Mouse (Mus musculus) macrophage (primary cell): ENCODE measurements around the gene Arid3a. TPM values are rescaled to one million over a fixed set of nuclear protein-coding genes. Genes with fewer than 3 reads are reported as not detected.
"Not testable (repeated sequence)": the region's sequence is repeated elsewhere in the genome, so short reads cannot be mapped to it uniquely, and the experiment has no call there.

Experiments
- H3K27ac ChIP-seq: fragments of 350-480 bp; formaldehyde crosslinking; 2 replicates; pipeline ENCODE4 v1.9.0; 2021
- H3K36me3 ChIP-seq: fragments of 350-480 bp; formaldehyde crosslinking; 2 replicates; pipeline ENCODE4 v1.9.0; 2021; ENCODE audit errors: inconsistent target
- H3K4me3 ChIP-seq: fragments of 350-480 bp; formaldehyde crosslinking; 2 replicates; pipeline ENCODE4 v1.9.0; 2021; ENCODE audit errors: inconsistent target
- H3K79me2 ChIP-seq: fragments of 350-480 bp; formaldehyde crosslinking; 2 replicates; pipeline ENCODE4 v1.9.0; 2021; ENCODE audit errors: inconsistent target
- WGBS: methylation state at CpG from one replicate; pipeline ENCODE4 v1.1.7; 2026; ENCODE audit warnings: inconsistent platforms; ENCODE audit not compliant: missing documents; 5-methylcytosine and 5-hydroxymethylcytosine counted together
- polyA plus RNA-seq: library from polyadenylated mRNA; stranded (reverse); fragments of 250-400 nt; gene quantifications from 3 replicates; pipeline ENCODE4 v1.2.4, GENCODE M21; 2018; ENCODE audit warnings: inconsistent platforms

Gene Arid3a
- polyA plus RNA-seq, 1 experiment from 2014 or later = 37.4 TPM

DNA sequence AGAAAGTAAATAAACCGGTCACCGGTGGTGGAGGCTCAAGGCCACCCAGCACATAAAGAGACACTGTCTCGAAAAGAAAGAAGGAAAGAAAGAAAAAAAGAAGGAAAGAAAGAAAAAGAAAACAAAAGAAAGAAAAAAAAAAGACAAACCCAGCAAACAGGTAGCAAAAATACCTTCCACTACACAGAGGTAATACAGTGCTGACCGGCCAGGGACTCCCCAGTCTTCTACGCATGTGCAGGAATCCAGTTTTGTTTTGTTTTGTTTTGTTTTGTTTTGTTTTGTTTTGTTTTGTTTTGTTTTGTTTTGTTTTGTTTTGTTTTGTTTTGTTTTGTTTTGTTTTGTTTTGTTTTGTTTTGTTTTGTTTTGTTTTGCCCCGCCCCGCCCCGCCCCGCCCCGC is 32.6 kb downstream of the Arid3a start:
- peaks cover 17% of the 10 kb centered on the region for H3K79me2 ChIP-seq
- H3K36me3 ChIP-seq = peaks cover 14% of the 10 kb centered on the region; the same call in 1 of the 2 replicates
- H3K27ac ChIP-seq, H3K4me3 ChIP-seq: not testable (repeated sequence)
- 53% methylated on average over 5 of the region's 10 CpGs for WGBS

DNA sequence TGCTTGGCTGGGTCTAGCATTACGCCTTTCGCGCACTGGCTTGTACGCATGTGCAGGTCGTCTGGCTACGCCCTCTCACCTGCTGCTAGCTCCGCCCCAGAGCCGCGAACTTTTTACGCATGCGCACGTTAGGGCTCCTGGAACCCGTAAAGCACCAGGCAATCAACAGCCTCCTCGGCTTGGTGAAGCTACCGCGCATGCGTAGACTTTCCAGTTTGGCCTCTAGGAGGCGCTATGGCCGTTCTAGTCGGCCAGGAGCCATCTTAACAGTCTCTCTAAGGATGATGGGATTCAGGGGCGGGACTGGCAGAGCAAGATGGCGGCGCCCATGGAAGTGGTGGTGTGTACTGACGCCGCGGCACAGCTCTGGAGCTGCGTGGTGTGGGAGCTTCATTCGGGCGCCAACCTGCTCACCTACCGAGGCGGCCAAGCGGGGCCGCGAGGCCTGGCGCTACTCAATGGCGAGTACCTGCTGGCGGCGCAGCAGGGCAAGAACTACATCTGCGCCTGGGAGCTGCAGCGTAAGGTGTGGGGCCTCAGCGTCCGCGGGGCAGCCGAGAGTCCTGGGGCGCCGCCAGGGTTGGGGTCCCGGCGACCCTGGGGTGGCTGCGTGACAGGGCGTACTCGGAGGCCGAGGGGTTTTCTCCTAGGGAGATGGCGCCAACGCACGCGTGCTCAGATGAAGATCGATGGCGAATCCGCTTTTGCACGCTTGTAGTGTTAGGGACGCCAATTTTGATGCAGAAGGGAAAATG is 33.2 kb downstream of the Arid3a start, which contains the start of gene Wdr18:
TSS of gene Wdr18 (plus strand) at position 306 of the 755 bp plus-strand sequence.
- H3K27ac ChIP-seq = peak within 1 kb of the TSS; percentile 87
- under 1% methylated on average over 61 of the region's 61 CpGs for WGBS

DNA sequence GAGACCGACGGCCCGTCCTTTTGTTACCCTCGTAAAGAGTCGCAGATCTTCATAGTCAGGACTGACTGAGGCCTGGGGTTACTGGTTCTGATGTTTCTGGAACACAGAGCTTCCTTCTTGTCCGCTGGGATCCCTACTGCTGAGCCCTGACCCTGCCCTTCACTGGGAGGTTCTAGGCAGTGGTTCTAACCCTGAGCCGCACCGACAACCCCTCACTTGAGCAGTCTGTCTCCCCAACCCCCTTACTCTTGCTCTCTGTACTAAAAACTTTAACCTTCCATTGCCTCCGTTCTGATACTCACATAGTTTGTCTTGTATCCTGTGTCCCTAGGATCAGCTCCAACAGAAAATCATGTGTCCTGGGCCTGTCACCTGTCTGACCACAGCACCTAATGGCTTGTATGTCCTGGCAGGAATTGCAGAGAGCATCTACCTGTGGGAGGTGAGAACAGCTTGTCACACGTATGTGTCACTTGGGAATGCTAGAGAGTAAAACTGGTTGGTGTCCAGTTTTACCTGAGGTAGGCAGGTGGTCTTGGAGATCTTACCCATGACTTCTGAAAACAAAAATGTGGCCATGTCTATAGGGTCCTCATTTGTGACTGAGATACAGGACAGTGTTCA is 33.9 kb downstream of the Arid3a start:
- H3K27ac ChIP-seq = peak overlapping the region; percentile 87
- H3K4me3 ChIP-seq = peak overlapping the region; percentile 67
- 22% methylated on average over 10 of the region's 10 CpGs for WGBS
- peaks cover 17% of the 10 kb centered on the region for H3K79me2 ChIP-seq
- H3K36me3 ChIP-seq = peaks cover 28% of the 10 kb centered on the region; the same call in 1 of the 2 replicates

More for the DNA sequence above, 33.2 kb downstream of the Arid3a start, which contains the start of gene Wdr18:
- H3K4me3 ChIP-seq = peak within 1 kb of the TSS; percentile 67
- H3K79me2 ChIP-seq = peaks cover 17% of the 10 kb centered on the region
- peaks cover 20% of the 10 kb centered on the region; the same call in 1 of the 2 replicates for H3K36me3 ChIP-seq

DNA sequence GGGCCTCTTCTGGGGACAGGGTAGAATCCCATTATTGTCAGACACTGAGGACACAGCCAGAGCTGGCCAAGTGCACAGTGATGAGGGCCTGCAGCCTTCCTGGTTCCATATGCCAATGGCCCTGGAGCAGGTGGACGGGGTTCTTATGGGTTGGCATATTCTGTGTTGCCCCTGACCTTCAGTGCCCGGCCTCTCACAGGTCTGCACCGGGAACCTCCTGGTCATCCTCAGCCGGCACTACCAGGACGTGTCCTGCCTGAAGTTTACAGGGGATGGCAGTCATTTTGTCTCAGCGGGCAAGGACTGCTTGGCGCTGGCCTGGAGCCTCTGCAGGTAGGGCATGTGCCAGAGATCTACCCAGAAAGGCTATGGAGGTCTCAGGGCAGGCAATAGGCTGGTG is 37.9 kb downstream of the Arid3a start:
- WGBS = 100% methylated on average over 4 of the region's 7 CpGs
- no peak overlapping the region for H3K4me3 ChIP-seq
- no peak overlapping the region for H3K27ac ChIP-seq
- H3K79me2 ChIP-seq = peaks cover 17% of the 10 kb centered on the region
- peaks cover 55% of the 10 kb centered on the region for H3K36me3 ChIP-seq

DNA sequence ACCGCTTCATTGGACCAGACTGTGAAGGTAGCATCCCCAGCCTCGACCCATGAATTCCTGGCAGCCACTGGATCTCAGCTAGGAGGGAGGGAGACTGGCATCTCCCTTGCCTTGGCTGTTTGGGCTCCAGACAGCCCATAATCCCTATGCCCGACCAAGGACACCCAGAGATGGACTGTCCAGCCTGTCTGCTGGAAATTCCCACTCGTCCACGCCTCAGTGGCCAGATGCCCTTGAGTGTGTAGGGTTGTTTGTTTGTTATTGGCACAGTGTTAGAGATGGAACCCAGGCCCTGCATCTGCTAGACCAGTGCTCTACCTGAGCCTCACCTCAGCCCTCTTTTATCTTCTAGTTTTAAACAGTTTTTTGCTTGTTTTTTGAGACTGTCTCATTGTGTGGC is 38.5 kb downstream of the Arid3a start:
- Histone ChIP-seq H3K79me2 (peaks cover 17% of the 10 kb centered on the region), H3K27ac (no peak overlapping the region), H3K36me3 (peaks cover 55% of the 10 kb centered on the region), H3K4me3 (no peak overlapping the region)
- 95% methylated on average over 5 of the region's 5 CpGs for WGBS

DNA sequence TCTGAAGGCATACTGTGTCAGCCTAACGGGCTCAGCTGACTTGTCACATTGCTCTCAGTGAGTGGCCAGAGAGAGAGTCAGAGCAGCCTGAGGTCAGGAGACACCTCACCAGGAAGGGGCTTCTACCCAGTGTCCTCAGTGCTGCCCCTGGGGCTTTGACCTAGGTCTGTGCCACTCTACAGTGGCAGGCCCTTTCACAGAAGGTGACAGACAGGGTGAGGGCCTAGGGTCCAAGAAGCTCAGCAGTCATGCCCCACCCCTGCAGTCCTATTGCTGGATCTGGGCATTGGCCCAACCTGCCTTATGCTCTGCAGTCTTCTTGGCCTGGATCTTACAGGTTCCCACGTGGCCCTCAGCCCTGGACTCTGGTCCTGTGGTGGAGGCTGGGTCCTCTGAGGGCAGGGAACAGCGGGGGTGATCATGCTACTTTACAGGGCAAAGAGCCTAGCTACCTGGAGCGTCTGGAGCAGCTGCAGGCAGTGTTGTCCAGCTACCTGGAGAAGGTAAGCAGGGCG is 40.1 kb downstream of the Arid3a start:
- Histone ChIP-seq H3K27ac (no peak overlapping the region), H3K4me3 (no peak overlapping the region), H3K79me2 (peaks cover 14% of the 10 kb centered on the region), H3K36me3 (peaks cover 55% of the 10 kb centered on the region)
- WGBS = 97% methylated on average over 5 of the region's 5 CpGs

DNA sequence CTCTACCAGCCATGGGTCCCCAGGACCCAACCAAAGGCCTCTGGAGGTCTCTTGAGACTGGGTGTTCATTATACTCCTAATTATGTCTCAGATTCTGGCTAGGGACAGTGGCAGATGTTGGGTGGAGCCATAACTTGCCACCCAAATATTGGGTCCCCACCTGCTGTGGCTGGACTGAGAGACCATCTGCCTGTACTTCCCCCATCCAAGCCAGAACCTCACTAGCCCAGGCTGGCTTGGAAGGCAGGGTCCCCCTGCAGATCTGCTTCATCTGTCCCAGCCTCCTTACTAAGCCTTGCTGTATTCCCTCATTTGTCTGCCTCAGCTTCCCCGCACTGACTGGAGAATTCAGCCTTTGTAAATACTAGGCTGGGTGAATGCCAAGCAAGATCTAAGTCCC is 41.3 kb downstream of the Arid3a start:
- H3K36me3 ChIP-seq = peaks cover 48% of the 10 kb centered on the region
- H3K4me3 ChIP-seq = no peak overlapping the region
- WGBS = 92% methylated on average over 1 of the region's 1 CpGs
- no peak overlapping the region for H3K27ac ChIP-seq
- peaks cover 1% of the 10 kb centered on the region; the same call in 1 of the 2 replicates for H3K79me2 ChIP-seq

DNA sequence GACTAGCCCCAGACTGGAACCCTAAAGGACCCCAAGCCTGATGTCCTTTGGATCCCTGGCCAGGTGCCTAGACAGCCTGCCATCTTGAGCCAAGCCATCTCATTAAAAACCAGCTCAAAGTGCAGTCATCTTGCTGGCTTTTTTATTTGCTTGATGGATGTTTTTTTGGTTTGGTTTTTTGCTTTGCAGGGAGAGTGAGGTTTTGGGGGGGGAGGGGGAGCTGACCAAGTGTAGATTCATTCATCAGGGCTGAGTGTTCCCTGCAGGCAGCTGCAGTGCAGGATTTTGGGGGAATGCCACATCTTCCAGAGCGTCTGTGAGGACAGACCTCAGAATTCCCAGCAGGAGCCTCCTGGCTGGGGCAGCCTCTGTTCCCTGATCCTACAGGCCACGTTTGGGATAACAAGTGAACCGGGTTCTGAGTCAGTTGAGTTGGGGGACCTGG is 42.3 kb downstream of the Arid3a start:
- Histone ChIP-seq H3K4me3 (no peak overlapping the region), H3K27ac (no peak overlapping the region), H3K79me2 (no peaks in the 10 kb centered on the region), H3K36me3 (peaks cover 43% of the 10 kb centered on the region)
- 76% methylated on average over 3 of the region's 3 CpGs for WGBS

DNA sequence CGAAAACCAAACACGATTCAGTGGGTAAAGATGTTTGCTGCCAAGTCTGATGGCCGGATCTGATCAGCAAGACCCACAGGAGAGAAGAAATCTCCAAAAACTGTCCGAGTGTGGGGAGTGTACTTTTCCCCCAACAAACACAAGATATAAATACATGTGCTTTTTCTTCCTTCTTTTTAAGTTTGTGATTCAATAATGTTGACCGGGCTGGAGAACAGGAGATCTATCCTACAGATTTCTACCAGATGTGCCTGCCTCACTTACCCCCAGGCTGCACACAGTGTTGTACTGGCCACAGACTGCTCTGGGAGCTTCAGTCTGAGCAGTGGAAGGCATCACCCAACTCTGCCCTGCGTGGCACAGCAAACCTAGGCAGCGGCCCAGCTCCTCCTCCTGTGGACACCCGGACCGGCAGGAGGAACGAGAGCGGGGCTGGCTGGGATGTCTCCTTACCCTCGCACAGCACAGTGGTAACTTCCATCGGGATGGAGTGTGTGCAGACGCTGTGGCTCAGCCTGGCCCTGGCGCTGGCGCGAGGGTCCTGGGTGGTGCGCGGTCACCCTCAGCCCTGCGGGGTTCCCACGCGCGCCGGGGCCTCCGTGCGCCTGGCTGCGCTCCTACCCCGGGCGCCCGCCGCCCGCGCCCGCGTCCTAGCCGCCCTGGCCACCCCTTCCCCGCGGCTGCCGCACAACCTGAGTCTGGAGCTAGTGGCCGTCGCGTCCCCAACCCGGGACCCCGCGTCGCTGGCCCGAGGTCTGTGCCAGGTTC is 43.8 kb downstream of the Arid3a start, which contains the start of gene Grin3b:
TSS of gene Grin3b (plus strand) at position 301 of the 768 bp plus-strand sequence.
- H3K4me3 ChIP-seq = no peak within 1 kb of the TSS
- 12% methylated on average over 45 of the region's 47 CpGs for WGBS

DNA sequence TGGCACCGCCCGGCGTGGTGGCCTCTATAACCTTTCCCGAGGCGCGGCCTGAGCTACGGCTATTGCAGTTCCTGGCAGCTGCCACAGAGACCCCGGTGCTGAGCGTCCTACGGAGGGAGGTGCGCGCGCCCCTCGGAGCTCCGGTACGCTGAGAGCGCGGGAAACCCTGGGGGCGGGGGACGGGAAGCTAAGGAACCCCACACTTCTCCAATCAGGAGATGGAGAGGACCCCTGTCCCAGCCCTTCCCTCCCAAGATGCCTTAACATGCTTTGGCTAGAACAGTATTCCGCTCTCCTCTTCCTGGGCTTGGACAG is 44.3 kb downstream of the Arid3a start:
- Histone ChIP-seq H3K4me3 (no peak overlapping the region), H3K79me2 (no peaks in the 10 kb centered on the region), H3K27ac (no peak overlapping the region), H3K36me3 (peaks cover 29% of the 10 kb centered on the region)
- 18% methylated on average over 18 of the region's 21 CpGs for WGBS

More for the DNA sequence above, 43.8 kb downstream of the Arid3a start, which contains the start of gene Grin3b:
- Histone ChIP-seq H3K79me2 (no peaks in the 10 kb centered on the region), H3K36me3 (peaks cover 29% of the 10 kb centered on the region), H3K27ac (no peak within 1 kb of the TSS)

DNA sequence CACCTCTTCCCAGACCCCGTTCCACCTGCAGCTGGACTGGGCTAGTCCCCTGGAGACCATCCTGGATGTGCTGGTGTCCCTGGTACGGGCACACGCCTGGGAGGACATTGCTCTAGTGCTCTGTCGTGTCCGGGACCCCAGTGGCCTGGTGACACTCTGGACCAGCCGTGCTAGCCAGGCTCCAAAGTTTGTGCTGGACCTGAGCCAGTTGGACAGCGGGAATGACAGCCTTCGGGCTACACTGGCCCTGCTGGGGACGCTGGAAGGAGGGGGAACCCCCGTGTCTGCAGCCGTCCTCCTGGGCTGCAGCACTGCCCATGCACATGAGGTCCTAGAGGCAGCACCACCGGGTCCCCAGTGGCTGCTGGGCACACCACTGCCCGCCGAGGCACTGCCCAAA is 46.0 kb downstream of the Arid3a start:
- WGBS = 81% methylated on average over 14 of the region's 14 CpGs
- Histone ChIP-seq H3K36me3 (peaks cover 18% of the 10 kb centered on the region; the same call in 1 of the 2 replicates), H3K4me3 (no peak overlapping the region), H3K27ac (no peak overlapping the region), H3K79me2 (no peaks in the 10 kb centered on the region)

DNA sequence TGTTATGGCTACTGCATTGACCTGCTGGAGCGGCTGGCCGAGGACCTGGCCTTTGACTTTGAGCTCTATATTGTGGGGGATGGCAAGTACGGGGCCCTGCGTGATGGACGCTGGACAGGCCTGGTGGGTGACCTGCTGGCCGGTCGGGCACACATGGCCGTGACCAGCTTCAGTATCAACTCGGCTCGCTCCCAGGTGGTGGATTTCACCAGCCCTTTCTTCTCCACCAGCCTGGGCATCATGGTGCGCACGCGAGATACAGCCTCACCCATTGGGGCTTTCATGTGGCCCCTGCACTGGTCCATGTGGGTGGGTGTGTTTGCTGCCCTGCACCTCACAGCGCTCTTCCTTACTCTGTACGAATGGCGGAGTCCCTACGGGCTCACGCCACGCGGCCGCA is 47.2 kb downstream of the Arid3a start:
- H3K4me3 ChIP-seq = no peak overlapping the region
- 94% methylated on average over 20 of the region's 21 CpGs for WGBS
- H3K36me3 ChIP-seq = peaks cover 21% of the 10 kb centered on the region; the same call in 1 of the 2 replicates
- no peak overlapping the region for H3K27ac ChIP-seq
- peaks cover 4% of the 10 kb centered on the region; the same call in 1 of the 2 replicates for H3K79me2 ChIP-seq

DNA sequence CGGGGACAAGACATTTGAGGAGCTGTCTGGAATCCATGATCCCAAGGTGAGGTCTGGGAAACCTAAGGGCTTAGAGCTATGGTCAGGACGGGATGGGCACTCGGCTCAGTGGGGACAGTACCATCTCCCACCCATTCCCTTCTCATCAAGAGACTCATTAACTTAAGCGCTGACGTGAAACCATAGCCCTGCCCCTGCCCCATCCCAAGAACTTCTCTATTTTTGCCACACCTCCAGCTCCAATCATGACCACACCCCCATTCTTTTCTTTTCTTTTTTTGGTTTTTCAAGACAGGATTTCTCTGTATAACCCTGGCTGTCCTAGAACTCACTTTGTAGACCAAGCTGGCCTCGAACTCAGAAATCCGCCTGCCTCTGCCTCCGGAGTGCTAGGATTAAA is 47.8 kb downstream of the Arid3a start:
- peak overlapping the region; percentile 14 for H3K27ac ChIP-seq
- no peak overlapping the region for H3K4me3 ChIP-seq
- H3K36me3 ChIP-seq = peaks cover 24% of the 10 kb centered on the region; the same call in 1 of the 2 replicates
- H3K79me2 ChIP-seq = peaks cover 10% of the 10 kb centered on the region
- WGBS = 84% methylated on average over 6 of the region's 8 CpGs

DNA sequence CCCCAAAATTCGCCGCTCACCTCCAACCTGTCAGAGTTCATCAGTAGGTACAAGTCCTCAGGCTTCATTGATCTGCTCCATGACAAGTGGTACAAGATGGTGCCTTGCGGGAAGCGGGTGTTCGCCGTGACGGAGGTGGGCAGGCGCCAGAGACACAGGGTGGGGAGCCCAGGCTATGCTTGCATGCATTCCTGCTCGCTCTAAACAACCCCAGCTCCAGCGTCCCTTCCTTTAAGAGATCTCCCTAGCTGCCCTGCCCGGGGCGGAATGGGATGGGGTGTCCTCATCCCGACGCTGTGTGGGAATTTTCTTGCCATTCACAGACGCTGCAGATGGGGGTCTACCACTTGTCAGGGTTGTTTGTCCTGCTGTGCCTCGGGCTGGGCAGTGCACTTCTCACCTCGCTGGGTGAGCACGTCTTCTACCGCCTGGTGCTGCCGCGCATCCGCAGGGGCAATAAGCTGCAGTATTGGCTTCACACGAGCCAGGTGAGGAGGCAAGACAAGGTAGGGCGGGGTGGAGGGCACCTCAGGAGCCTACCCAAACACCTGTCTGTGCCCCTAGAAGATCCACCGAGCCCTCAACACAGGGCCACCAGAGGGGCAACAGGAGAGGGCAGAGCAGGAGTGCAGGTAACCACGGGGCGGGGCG is 49.4 kb downstream of the Arid3a start:
- H3K79me2 ChIP-seq = peaks cover 25% of the 10 kb centered on the region
- no peak overlapping the region for H3K27ac ChIP-seq
- peaks cover 27% of the 10 kb centered on the region; the same call in 1 of the 2 replicates for H3K36me3 ChIP-seq
- H3K4me3 ChIP-seq = no peak overlapping the region
- WGBS = 97% methylated on average over 27 of the region's 28 CpGs
